Mouse (Mus musculus) limb, embryonic 12.5 days (tissue): ENCODE results near the gene 1700012A03Rik. TPM values are rescaled to one million over a fixed set of nuclear protein-coding genes. Genes with fewer than 3 reads are reported as not detected.

ENCODE experiments used
- ATAC-seq: fragments of 200-750 bp; cut with Nextera tagmentation; 2 replicates; pipeline ENCODE4 v1.8.0; 2017; ENCODE audit warnings: low read depth, moderate TSS enrichment; ENCODE audit not compliant: insufficient number of reproducible peaks, insufficient read depth, low FRiP score, low TSS enrichment
- H3K27ac ChIP-seq: fragments of 300-500 bp; sonication (generic); 2 replicates; pipeline ENCODE4 v1.5.1; 2016; ENCODE audit warnings: mild to moderate bottlenecking, moderate library complexity
- H3K27me3 ChIP-seq: fragments of 300-500 bp; sonication (generic); 2 replicates; pipeline ENCODE4 v1.6.1; 2016; ENCODE audit warnings: mild to moderate bottlenecking, moderate library complexity
- H3K36me3 ChIP-seq: fragments of 300-500 bp; sonication (generic); 2 replicates; pipeline ENCODE4 v1.6.1; 2016; ENCODE audit warnings: mild to moderate bottlenecking, moderate library complexity
- H3K4me1 ChIP-seq: fragments of 300-500 bp; sonication (generic); replicated peaks from 2 replicates; pipeline ENCODE4 v1.6.1; 2016
- H3K4me2 ChIP-seq: fragments of 300-500 bp; sonication (generic); 2 replicates; pipeline ENCODE4 v1.6.1; 2016; ENCODE audit warnings: mild to moderate bottlenecking, moderate library complexity
- H3K4me3 ChIP-seq: fragments of 300-500 bp; sonication (generic); replicated peaks from 2 replicates; pipeline ENCODE4 v1.5.1; 2016; ENCODE audit warnings: mild to moderate bottlenecking
- H3K9ac ChIP-seq: fragments of 300-500 bp; sonication (generic); replicated peaks from 2 replicates; pipeline ENCODE4 v1.6.1; 2016; ENCODE audit warnings: mild to moderate bottlenecking, moderate library complexity
- H3K9me3 ChIP-seq: fragments of 300-500 bp; sonication (generic); 2 replicates; pipeline ENCODE4 v1.6.1; 2016; ENCODE audit warnings: mild to moderate bottlenecking, moderate library complexity
- WGBS: fragments of 180-500 bp; shearing (Covaris S2); methylation state at CpG from one replicate; pipeline ENCODE4 v1.1.7; 2016; 5-methylcytosine and 5-hydroxymethylcytosine counted together
- polyA plus RNA-seq: library from polyadenylated mRNA; unstranded; fragments of >200 nt; fragmentation: Nextera tagmentation; extraction: Ambion mirVana; gene quantifications from 2 replicates; pipeline ENCODE4 v1.2.1, GENCODE M21; 2016

1700012A03Rik gene
- polyA plus RNA-seq, 1 experiment from 2014 or later, result not detected

DNA sequence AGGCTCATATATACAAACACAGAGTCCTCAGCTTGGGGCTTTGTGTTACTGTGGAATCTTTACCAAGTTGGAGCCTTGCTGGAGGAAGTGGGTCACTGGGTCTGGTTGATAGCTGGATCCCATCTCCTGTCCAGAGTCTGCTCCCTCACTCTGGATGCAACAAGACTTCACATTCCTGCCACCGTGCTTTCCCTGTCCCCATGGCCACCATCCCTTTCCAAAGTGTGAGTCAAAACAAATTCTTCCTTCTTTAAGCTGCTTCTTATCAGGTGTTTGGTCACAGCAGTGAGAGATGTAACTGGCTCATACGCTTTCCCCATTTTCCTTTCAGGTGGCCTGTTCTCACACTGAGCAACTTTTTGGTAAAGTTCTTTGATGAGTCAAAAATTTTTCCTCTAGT lies 15.8 kb upstream of the 1700012A03Rik start:
- H3K4me1 ChIP-seq, result no peaks in the 10 kb centered on the region
- 86% methylated on average over 2 of the region's 2 CpGs for WGBS

DNA sequence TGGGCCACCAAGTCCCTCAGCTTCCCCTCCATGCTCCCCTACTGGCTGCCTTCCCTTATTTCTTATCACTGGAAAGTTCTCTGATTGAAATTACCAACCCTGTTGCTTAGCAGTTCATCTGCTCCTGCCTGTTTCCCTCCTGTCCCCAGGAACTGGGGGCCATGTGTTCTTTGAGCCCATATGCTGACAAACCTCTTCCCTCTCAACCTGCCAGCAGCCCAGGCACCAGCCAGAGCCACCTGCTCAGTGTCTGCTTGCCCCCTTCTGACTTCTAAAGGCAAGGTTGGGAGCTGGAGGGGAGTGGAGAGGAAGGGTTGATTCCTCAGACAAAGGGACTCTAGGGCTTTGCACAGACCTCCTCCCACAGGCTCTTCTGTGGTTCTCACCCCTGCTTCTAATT lies 4.7 kb upstream of the 1700012A03Rik start:
- no peaks in the 10 kb centered on the region for H3K27me3 ChIP-seq
- H3K4me1 ChIP-seq, result 0 out of 2 replicates have a peak, but pooled peaks cover 8% of the 10 kb centered on the region
- no peaks in the 10 kb centered on the region for H3K9me3 ChIP-seq
- H3K27ac ChIP-seq, result no peak overlapping the region
- ATAC-seq, result no peak
- no peak overlapping the region for H3K4me2 ChIP-seq
- H3K4me3 ChIP-seq, result no peak overlapping the region
- H3K36me3 ChIP-seq, result no peaks in the 10 kb centered on the region
- H3K9ac ChIP-seq, result no peak overlapping the region

More for the DNA sequence above, 15.8 kb upstream of the 1700012A03Rik start:
- Histone ChIP-seq H3K9me3 (no peaks in the 10 kb centered on the region), H3K4me3 (no peak overlapping the region), H3K27ac (no peak overlapping the region), H3K27me3 (no peaks in the 10 kb centered on the region), H3K4me2 (no peak overlapping the region), H3K36me3 (no peaks in the 10 kb centered on the region), H3K9ac (no peak overlapping the region)
- ATAC-seq, result no peak

- 42% methylated on average over 4 of the region's 4 CpGs for WGBS
- ATAC-seq, result no peak
- no peaks in the 10 kb centered on the region for H3K27me3 ChIP-seq
- no peak overlapping the region for H3K27ac ChIP-seq
- no peaks in the 10 kb centered on the region for H3K36me3 ChIP-seq
- H3K4me3 ChIP-seq, result no peak overlapping the region
- H3K4me2 ChIP-seq, result no peak overlapping the region
- no peak overlapping the region for H3K9ac ChIP-seq
- H3K9me3 ChIP-seq, result no peaks in the 10 kb centered on the region
- H3K4me1 ChIP-seq, result 0 out of 2 replicates have a peak, but pooled peaks cover 8% of the 10 kb centered on the region
Observed at GRCm38 (mm10) chr6:32049256-32049950, 643 bp upstream of the 1700012A03Rik start.

DNA sequence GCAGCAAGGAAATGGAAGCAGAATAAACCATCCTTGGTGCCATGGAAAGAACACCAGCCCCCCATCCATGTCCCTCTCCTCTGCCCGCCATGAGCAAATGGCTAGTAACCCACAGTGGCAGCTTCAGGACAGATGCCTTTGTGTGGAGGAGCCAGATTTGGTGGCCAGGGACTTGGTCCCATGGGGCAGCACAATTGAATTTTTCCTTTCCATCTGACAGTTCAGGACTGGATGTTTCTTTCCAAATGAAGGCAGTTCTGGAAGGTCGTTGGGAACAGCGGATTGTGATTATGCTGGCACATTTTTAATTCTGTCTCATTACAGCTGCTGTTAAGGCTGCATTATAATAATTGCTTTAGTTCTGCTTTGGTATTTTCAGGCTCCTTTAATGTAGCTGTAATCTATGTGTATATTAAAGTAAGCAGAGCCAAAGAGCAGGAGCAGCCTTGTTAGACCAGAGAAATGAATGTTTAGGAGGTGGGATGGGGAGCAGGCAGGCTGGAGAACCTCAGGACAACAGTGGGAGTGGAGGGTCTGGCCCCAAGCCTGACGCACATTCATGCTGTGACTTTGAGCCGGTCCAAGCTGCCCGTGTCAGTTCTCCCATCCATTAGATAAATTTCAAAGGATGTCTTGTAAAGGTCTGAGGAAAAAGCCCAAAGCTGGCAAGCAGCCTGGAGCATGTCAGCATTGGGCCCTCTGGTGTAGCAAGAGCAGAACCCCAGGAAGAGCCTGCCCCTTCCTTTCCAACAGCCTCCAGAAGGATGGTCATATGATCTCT lies 2.3 kb downstream of the 1700012A03Rik start:
- 0 out of 2 replicates have a peak, but pooled peaks cover 3% of the 10 kb centered on the region for H3K4me1 ChIP-seq
- H3K9ac ChIP-seq, result no peak overlapping the region
- H3K4me2 ChIP-seq, result no peak overlapping the region
- H3K36me3 ChIP-seq, result no peaks in the 10 kb centered on the region
- no peak overlapping the region for H3K27ac ChIP-seq
- H3K27me3 ChIP-seq, result no peaks in the 10 kb centered on the region
- 89% methylated on average over 6 of the region's 6 CpGs for WGBS
- H3K4me3 ChIP-seq, result no peak overlapping the region
- H3K9me3 ChIP-seq, result no peaks in the 10 kb centered on the region
- no peak for ATAC-seq

DNA sequence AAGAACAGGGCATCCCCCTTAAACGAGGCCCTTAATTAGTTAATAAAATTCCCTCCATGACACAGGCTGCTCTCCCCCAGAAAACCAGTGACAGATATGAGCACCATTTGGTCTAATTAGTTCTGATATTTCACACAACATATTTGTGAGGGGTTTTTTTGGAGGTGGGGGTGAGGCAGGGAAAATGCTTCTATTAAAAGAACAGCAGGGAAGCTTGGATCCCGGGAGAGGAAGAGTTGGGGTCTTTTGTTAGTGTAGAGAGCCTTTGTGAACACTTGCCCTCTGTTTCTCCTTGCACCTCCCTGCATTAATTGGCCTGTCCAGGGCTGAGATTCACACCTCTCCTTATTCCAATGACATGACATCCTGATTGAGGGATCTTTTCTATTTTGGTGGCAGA lies 6.5 kb downstream of the 1700012A03Rik start:
- Histone ChIP-seq H3K36me3 (no peaks in the 10 kb centered on the region), H3K9ac (no peak overlapping the region), H3K4me1 (no peaks in the 10 kb centered on the region), H3K9me3 (no peaks in the 10 kb centered on the region), H3K27ac (no peak overlapping the region), H3K4me2 (no peak overlapping the region), H3K27me3 (0 out of 2 replicates have a peak, but pooled peaks cover 3% of the 10 kb centered on the region), H3K4me3 (no peak overlapping the region)
- 27% methylated on average over 2 of the region's 2 CpGs for WGBS
- ATAC-seq, result no peak

DNA sequence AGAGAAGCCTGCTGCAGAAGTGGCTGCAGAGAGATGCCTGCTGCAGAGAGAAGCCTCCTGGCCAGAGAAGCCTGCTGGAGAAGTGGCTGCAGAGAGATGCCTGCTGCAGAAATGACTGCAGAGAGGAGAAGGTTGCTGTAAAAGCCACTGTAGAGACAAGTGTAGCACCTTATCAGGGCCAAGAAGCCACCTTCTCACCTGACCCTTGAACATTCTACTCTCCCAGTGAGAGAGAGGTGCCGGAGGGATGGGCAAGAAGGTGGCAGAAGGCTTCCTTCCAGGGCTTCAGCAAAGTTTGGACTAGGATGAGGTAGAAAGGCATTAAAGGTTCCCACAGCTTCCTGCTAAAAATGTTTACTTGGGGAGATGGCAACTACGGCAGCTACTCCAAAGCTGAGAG lies 8.5 kb downstream of the 1700012A03Rik start:
- Histone ChIP-seq H3K27me3 (0 out of 2 replicates have a peak, but pooled peaks cover 3% of the 10 kb centered on the region), H3K9me3 (no peaks in the 10 kb centered on the region), H3K4me3 (no peak overlapping the region), H3K9ac (no peak overlapping the region), H3K36me3 (no peaks in the 10 kb centered on the region), H3K27ac (no peak overlapping the region), H3K4me1 (no peaks in the 10 kb centered on the region), H3K4me2 (no peak overlapping the region)
- 81% methylated on average over 2 of the region's 2 CpGs for WGBS
- no peak for ATAC-seq

- Histone ChIP-seq H3K27ac (no peak overlapping the region), H3K36me3 (no peaks in the 10 kb centered on the region), H3K4me1 (no peaks in the 10 kb centered on the region), H3K9ac (no peak overlapping the region), H3K9me3 (no peaks in the 10 kb centered on the region), H3K4me2 (no peak overlapping the region), H3K27me3 (0 out of 2 replicates have a peak, but pooled peaks cover 3% of the 10 kb centered on the region), H3K4me3 (no peak overlapping the region)
- no peak for ATAC-seq
- WGBS, result 85% methylated on average over 2 of the region's 2 CpGs
Observed at GRCm38 (mm10) chr6:32060641-32061040, 10.6 kb downstream of the 1700012A03Rik start.

DNA sequence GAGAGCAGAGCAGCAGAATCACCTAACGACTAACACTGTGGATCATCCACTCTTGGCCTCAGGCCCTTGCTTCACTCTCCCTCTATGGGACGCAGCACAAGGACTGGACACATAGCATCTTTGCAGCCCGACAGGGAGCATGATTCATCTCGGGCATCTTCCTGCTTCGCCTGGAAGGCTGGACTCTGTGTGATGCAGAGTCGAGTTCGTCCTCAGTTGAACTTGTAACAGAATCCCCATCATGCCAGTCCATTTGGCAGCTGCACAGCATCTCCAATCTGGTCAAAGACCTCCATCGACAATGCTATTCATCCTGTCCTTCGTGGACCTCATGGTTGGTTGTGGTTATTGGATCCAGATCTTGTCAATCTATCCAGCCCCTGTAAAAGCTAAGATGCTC lies 11.2 kb downstream of the 1700012A03Rik start:
- WGBS, result 85% methylated on average over 9 of the region's 9 CpGs

DNA sequence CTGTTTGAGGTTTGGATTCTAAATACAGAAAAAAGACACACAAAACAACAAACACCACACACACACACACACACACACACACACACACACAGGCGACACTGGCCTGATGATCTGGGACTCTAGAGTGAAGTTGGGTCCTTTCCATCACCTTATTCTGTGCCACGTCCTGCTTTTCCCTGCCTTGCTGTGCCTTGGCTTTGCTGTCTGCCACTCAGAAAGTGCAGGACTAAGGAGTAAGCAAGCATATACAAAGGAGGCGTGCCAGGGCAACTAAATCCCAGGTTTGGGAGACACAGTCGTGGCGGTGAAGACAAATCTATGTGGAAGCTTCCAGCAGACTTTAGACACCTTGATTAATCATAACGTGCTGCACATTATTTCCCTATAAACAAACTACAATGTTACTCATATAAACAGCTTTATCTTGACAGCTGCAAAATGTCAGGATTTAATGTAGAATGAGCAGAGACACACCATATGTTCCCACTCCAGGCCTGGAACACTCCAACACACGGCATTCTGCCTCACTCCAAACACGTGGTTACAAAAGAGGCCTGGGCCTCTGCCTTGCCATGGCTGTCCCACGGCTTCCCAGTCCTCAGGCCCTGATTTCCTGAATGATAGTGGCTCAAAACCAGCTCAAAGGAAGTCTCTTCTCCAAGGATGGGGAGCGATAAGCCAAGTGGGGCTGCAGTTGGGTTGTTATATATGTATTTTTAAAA lies 15.9 kb downstream of the 1700012A03Rik start:
- Histone ChIP-seq H3K4me2 (no peak overlapping the region), H3K27me3 (no peaks in the 10 kb centered on the region), H3K9me3 (no peaks in the 10 kb centered on the region), H3K9ac (no peak overlapping the region), H3K4me3 (no peak overlapping the region), H3K4me1 (no peaks in the 10 kb centered on the region), H3K27ac (no peak overlapping the region), H3K36me3 (no peaks in the 10 kb centered on the region)
- no peak for ATAC-seq
- WGBS, result 78% methylated on average over 10 of the region's 10 CpGs

More for the DNA sequence above, 11.2 kb downstream of the 1700012A03Rik start:
- H3K27ac ChIP-seq, result no peak overlapping the region
- no peaks in the 10 kb centered on the region for H3K4me1 ChIP-seq
- no peaks in the 10 kb centered on the region for H3K9me3 ChIP-seq
- H3K27me3 ChIP-seq, result 0 out of 2 replicates have a peak, but pooled peaks cover 3% of the 10 kb centered on the region
- H3K4me3 ChIP-seq, result no peak overlapping the region
- ATAC-seq, result no peak
- H3K9ac ChIP-seq, result no peak overlapping the region
- no peaks in the 10 kb centered on the region for H3K36me3 ChIP-seq
- no peak overlapping the region for H3K4me2 ChIP-seq

GRCm38 (mm10) chr6:32072161-32072560 lies 22.1 kb downstream of the 1700012A03Rik start:
- no peak overlapping the region for H3K27ac ChIP-seq
- no peak for ATAC-seq
- H3K9me3 ChIP-seq, result no peaks in the 10 kb centered on the region
- H3K9ac ChIP-seq, result no peak overlapping the region
- no peaks in the 10 kb centered on the region for H3K27me3 ChIP-seq
- no peaks in the 10 kb centered on the region for H3K4me1 ChIP-seq
- H3K4me2 ChIP-seq, result no peak overlapping the region
- H3K4me3 ChIP-seq, result no peak overlapping the region
- WGBS, result 96% methylated on average over 1 of the region's 1 CpGs
- H3K36me3 ChIP-seq, result no peaks in the 10 kb centered on the region

- Histone ChIP-seq H3K4me3 (no peak overlapping the region), H3K4me1 (no peaks in the 10 kb centered on the region), H3K4me2 (no peak overlapping the region), H3K27ac (no peak overlapping the region), H3K36me3 (no peaks in the 10 kb centered on the region), H3K27me3 (no peaks in the 10 kb centered on the region), H3K9ac (no peak overlapping the region), H3K9me3 (no peaks in the 10 kb centered on the region)
- WGBS, result 86% methylated on average over 10 of the region's 14 CpGs
- ATAC-seq, result no peak
Observed at GRCm38 (mm10) chr6:32093312-32093711, 43.3 kb downstream of the 1700012A03Rik start.
